Mouse (Mus musculus): ENCODE measurements around the gene Tmem37.

Gene Tmem37

DNA sequence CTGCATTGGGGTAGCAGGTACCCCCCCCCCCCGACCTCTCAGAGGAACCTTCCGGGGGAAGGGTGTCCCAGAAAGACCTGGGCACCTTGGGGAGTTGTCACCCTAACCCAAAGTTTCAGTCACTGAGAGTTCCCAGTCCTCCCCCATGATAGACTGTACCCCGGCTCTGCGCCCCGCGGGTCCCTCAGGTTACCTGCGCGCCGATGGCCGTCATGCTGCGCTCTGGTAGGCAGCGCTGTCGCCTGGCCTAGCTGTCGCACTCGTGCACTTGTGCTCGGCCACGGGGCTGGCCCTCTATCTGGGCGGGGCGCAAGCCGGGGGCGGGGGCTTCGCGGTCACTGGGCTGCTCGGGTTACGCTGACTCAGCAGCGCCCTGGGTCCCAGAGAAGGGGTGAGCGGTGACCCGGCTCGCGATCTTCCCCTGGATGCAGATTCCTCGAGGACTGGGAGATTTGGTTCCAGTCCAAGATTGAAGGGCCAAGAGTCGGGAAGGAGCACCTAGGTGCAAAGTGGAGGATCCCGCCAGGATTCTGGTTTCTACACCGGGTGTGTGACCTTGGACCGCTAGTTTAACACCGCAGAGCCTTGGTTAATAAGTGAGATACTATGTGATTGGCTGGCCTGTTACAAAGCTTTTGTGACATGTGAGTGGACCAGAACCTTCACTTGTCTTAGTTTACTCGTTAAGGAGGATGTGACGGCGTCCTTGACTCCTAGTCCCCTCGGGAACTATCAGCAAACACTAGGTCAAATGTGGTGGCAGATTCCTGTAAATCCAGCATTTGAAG, at the start of gene Tmem37:
Gene Tmem37, minus strand, starts transcription at position 556 of the 788 bp plus-strand sequence.
- peak; percentile 81 for DNase-seq (ENCODE audit: low read depth, low spot score)

DNA sequence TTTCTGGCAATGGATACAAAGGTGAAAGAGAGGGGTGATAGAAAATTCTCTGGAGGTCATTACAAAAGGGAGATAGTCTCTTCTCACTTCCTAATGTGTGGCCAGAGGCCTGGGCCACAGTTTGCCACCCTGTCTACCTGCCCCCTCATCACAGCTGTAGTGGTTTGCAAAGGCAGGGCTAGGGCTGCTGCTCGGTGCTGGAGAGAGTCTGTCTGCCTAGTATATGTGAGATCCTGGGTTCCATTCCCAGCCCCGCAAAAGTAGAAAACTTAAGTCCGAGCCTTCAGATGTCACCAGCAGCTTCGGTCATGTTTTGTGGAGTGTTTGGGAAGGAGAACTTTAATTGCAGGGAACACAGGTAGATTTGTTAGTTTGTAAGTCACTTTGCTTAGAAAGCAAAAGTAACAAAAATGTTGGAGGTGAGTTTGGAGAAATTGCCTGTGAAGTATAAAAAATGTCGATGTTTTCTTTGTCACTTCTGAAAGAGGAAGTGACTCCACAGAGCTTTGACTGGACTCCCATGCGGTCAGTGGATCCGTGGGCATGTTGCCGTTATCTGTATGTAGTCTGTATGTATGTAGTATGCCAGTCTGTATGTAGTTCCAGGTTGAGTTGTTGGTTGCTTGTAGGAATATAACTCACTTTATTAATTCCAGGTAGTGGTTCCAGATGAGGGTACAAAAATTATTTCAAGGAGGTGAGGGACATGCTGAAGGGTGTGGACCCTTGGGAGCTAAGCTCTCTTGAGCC, 48.9 kb upstream of the Tmem37 start:
- no peak for DNase-seq (ENCODE audit: low read depth, low spot score)

- DNase-seq (ENCODE audit: low read depth, low spot score): peak; percentile 28
These were observed 48.2 kb upstream of the Tmem37 start for GRCm38 (mm10) chr1:120121930-120122530.

GRCm38 (mm10) chr1:120120969-120121811, 47.3 kb upstream of the Tmem37 start, which contains the start of the genes Dbi and 3110009E18Rik:
Dbi (minus strand) TSS chr1:120121078.
3110009E18Rik (plus strand) TSS chr1:120121187.
- peak; percentile 98 for DNase-seq (ENCODE audit: low read depth, low spot score)

DNA sequence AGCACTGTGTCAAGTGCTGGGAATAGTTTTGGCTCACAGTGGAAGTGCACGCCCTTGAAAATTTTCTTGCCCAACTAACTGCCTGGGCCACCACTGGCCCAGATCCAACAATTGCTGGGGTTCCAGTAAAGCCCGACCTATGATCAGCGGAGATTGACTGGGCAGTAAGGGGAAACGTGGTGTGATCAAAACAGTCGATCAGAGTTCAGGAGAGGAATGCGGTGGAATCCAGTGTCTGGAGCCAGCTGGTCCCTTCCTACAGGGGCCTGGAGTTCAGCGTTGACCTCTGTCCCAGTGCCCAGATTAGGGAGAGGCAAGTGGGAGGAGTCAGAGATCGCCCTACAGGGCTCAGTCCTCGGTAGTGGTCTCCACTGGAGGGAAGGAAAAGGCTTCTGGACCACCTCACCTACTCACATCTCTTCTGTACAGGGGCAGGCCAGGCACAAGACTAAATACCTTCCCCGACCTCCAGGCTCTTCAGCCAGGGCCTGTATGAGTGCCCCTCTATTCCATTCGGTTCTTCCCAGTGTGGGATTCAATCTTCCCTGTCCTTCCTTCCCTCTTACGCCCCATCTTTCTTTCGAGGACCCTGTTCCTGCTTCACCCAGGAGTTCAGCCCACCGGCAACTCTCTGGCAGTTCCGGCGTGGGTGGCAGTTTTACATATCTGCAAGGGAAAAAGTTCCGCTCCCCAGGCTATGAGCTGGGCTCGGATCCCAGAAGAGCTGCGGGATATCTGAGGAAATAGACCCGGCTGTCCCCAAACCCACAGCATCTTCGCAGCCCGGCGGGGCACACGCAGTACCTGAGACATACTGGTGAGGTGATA, 46.5 kb upstream of the Tmem37 start:
- DNase-seq (ENCODE audit: low read depth, low spot score): peak; percentile 58

DNA sequence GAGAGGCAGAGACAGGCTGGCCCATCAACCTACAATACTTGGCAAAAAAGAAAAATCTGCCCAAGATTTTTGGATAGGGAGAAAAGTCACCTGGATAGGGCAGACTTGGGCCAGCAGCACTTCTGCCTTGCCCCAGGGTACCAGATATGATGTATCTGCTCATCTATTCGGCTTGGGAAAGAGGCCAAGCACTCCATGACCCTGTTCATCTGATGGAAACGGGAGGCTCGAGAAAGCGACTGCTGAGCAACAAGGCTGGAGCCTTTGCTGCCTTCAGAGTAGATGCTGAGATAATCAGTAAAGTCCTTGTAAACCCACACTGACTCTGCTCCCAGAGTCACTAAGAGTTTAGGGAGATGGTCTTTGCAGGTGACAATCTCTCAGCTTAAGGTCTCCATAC, 45.5 kb upstream of the Tmem37 start:
- DNase-seq (ENCODE audit: low read depth, low spot score): no peak

DNA sequence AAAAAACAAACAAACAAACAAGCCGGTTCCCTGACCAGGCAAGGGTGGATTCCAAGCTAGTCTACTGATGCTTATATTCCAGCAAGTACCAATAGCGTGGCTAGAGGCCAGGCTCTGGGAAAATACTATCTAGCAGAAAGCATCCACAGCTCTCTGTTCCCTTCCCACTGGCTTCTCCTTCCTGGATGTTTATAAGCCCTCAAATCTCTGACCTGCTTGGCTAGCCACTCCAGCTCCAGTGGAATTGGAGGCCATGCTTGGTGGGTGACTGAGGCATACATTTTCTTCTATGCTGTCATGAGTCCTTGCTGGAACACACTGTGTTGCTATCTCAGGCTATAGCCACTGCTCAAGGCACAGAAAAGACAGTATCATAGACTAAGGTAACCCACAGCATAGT, 45.0 kb upstream of the Tmem37 start:
- no peak for DNase-seq (ENCODE audit: low read depth, low spot score)

GRCm38 (mm10) chr1:120116106-120116505, 42.2 kb upstream of the Tmem37 start:
- no peak for DNase-seq (ENCODE audit: low read depth, low spot score)

- DNase-seq (ENCODE audit: low read depth, low spot score): no peak
These were observed 41.8 kb upstream of the Tmem37 start for GRCm38 (mm10) chr1:120115671-120116081.

GRCm38 (mm10) chr1:120112251-120113187, 38.6 kb upstream of the Tmem37 start:
- DNase-seq (ENCODE audit: low read depth, low spot score): no peak

DNA sequence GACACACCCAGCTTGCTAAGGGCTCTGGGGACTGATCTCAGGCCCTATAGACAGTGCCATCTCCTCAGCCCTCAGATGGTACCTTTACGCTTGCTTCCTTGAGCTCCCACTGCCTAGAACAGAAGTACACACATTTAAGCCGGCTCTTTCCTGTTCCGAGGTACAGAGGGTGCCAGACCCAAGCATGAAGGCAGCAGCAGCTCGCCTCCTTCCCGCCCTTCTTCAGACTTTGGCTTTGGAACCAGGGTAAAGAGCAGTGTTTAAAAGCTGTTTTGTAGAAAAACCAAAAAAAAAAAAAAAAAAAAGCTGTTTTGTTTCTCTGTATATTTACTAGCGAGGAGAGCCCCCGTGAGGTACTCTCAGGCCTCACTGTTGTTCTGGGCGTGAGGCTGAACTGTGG, 37.9 kb upstream of the Tmem37 start:
- no peak for DNase-seq (ENCODE audit: low read depth, low spot score)

DNA sequence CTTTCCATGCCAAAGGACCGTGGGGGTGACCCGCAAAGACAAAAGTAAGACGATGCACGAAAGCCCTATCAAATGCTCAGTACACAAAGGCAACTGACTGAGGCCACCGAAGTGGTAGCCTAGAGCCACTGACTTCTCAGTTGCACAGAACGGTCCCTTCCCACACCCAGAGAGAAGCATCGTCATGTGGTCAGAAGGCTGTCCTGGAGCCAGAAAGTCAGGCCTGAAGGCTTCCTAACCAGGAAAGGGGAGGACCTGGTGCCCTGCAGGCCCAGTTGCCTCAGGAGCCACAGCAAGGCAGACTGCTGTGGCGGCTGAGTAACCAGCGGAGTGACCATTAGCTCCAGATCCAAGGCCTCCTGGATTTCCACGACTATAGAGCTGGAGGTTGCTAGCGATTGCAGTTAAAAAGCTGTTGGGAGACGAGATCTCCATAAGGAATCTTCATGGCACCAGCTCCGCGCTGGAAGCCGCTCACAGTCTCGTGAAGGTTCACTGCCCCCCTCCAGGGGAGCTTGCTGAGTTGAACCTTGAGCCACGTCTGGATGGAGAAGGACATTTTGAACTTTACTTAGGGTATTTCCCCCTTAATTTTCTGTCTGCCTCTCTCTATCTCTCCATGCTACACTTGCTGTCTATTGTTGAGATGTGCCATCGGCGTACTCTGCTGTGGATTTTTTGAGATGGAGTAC, 36.0 kb upstream of the Tmem37 start:
- DNase-seq (ENCODE audit: low read depth, low spot score): no peak

DNA sequence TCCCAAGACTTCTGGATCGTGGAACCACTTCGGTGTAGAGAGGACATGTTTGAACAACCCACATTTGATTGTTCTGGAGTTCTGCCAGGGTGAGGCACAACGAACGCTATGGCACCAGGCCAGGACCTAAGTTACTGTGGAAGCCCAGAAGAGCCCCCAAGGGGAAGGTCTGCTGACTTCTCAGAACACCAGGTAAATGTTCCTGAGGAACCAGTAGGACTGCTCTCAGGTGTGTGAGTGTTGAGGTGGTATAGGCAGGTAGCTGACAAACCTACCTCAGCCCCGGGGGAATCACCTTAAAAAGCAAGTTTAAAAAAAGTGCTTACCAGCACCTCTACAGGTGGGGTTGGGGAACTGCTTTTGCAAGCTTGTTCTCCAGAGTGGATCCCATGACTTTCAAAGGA, 31.7 kb upstream of the Tmem37 start:
- no peak for DNase-seq (ENCODE audit: low read depth, low spot score)

DNA sequence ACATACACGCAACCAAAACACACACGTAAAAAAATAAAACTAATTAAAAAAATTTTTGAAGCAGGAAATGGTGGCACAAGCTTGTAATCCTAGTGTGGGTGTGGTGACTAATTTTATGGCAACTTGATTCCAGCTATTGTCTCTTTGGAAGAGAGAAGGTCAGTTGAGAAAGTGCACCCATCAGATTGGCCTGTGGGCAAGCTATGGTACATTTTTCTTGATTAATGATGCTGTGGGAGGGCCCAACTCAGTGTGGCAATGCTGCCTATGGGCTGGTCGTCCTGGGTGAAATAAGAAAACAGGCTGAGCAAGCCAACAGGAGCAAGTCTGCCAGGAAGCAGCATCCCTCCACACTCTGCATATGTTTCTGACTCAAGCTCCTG, 27.3 kb upstream of the Tmem37 start:
- DNase-seq (ENCODE audit: low read depth, low spot score): no peak

DNA sequence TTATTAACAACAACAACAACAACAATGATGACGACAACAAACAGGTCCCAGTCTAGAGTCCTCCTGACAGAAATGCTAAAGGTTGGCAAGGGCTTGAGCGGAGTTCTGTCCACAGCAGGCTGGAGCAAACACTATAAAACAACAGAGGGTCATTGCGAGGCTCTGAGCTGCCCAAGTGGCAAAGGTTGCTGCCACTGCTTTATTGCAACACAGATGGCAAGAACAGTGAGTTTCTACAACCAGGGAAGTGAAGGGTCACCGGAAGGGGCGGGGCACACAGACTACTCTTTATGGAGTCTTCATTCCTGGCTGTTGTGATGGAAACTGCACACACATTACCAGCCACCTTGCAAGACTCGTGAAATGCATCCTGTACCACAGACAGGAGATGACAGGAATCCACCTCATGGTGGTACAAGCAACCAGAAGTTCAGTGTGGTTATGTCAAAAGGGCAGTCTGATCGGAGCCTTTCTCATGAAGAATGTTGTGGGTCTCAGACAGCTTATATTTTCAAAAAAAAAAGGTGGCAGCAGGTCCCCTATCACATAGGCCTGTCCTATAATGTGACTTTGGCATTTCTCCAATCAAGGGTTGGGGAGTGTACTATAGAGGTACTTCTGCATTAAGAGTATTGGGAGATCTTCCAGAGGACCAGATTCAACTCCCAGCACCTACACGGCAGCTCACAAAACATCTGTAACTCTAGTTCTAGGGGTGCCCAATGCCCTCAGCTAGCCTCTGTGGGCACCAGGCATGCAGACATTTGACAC, 26.8 kb upstream of the Tmem37 start:
- peak; percentile 43 for DNase-seq (ENCODE audit: low read depth, low spot score)

DNA sequence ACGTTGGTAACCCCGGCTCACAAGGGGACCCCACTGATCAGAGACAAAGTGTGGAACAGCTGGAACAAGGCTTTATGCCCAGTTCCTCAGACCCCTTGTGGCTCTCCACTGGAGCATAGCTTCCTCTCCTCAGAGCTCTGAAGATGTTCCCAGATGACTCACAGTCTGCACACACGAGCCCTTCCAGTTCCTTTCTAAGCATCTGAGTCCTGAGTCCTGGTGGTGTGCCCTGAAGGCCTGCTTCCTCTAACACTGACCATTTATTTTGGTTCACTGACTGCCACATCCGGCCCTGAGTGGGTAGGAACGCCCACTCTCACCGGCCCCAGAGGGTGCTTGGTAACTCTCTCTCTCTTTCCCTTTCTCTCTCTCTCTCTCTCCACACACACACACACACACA, 25.6 kb upstream of the Tmem37 start:
- DNase-seq (ENCODE audit: low read depth, low spot score): no peak

- peak; percentile 59 for DNase-seq (ENCODE audit: low read depth, low spot score)
These were observed 24.5 kb upstream of the Tmem37 start for GRCm38 (mm10) chr1:120098327-120098726.

DNA sequence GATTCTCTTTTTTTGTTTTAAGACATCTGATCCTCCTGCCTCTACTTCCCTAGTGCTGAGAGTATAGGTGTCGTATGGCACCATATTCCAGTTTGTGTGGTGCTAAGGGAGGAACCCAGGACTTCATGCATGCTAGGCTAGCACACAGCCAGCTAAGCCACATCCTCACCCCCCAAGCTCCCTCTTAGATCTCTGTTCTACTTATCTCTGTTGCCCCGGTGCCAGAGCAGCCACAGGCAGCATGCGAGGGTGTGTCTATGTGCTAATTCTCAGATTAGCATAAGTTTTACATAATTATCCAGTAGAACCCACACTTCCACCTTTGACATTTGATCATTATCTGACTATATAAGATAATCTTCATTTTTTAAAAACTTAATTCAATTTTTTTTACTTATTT, 21.0 kb upstream of the Tmem37 start:
- no peak for DNase-seq (ENCODE audit: low read depth, low spot score)
